Mouse (Mus musculus): Measurements from ENCODE around the gene Rnf148. TPM values are rescaled to one million over a fixed set of nuclear protein-coding genes. Genes with fewer than 3 reads are reported as not detected.

Rnf148 gene
- total RNA-seq (2014; rRNA removed) (0.55 and 0.67 TPM in 2 replicates), polyA plus RNA-seq (2012; rRNA removed) (0.06 TPM in 1 of 2 replicates, not detected in the other)

GRCm38 (mm10) chr6:23655036-23655435 lies at the start of gene Rnf148:
TSS of gene Rnf148 (minus strand) at chr6:23655136.
- WGBS, result 93% methylated on average over 2 of the region's 2 CpGs
- no peak within 1 kb of the TSS for H3K27ac ChIP-seq (replicated peaks; ENCODE audit: insufficient read depth, low read depth, low read length)
- no peak within 1 kb of the TSS for H3K4me3 ChIP-seq (ENCODE audit: insufficient read depth, low read depth, low read length)
- H3K27me3 ChIP-seq (ENCODE audit: control insufficient read depth, insufficient read depth, low read length), result no peaks in the 10 kb centered on the region
- TF ChIP-seq CTCF (IDR thresholded peaks at IDR 0.05; ENCODE audit: low read depth, low read length) (no peak), POLR2A (IDR thresholded peaks at IDR 0.05; ENCODE audit: extremely low read depth, insufficient read depth, low read length) (no peak)
- H3K36me3 ChIP-seq (ENCODE audit: control insufficient read depth, insufficient read depth, low read length), result no peaks in the 10 kb centered on the region
- no peak within 1 kb of the TSS for H3K9ac ChIP-seq (ENCODE audit: low read depth, low read length)
- DNase-seq (ENCODE audit: extremely low read depth, low read depth, low spot score), result no peak
- no peaks in the 10 kb centered on the region for H3K79me2 ChIP-seq (ENCODE audit: control insufficient read depth, insufficient read depth, low read length)
- H3K4me1 ChIP-seq (ENCODE audit: control insufficient read depth, insufficient read depth, low read length), result no peaks in the 10 kb centered on the region

GRCm38 (mm10) chr6:23700879-23701278 lies 45.9 kb upstream of the Rnf148 start:
- no peak overlapping the region for H3K9ac ChIP-seq (ENCODE audit: low read depth, low read length)
- H3K79me2 ChIP-seq (ENCODE audit: control insufficient read depth, insufficient read depth, low read length), result no peaks in the 10 kb centered on the region
- H3K27me3 ChIP-seq (ENCODE audit: control insufficient read depth, insufficient read depth, low read length), result no peaks in the 10 kb centered on the region
- no peak for DNase-seq (ENCODE audit: extremely low read depth, low read depth, low spot score)
- 82% methylated on average over 3 of the region's 3 CpGs for WGBS
- no peak overlapping the region for H3K4me3 ChIP-seq (ENCODE audit: insufficient read depth, low read depth, low read length)
- TF ChIP-seq CTCF (IDR thresholded peaks at IDR 0.05; ENCODE audit: low read depth, low read length), result no peak
- TF ChIP-seq POLR2A (IDR thresholded peaks at IDR 0.05; ENCODE audit: extremely low read depth, insufficient read depth, low read length), result no peak
- H3K27ac ChIP-seq (replicated peaks; ENCODE audit: insufficient read depth, low read depth, low read length), result no peak overlapping the region
- no peaks in the 10 kb centered on the region for H3K4me1 ChIP-seq (ENCODE audit: control insufficient read depth, insufficient read depth, low read length)
- H3K36me3 ChIP-seq (ENCODE audit: control insufficient read depth, insufficient read depth, low read length), result no peaks in the 10 kb centered on the region

- 65% methylated on average over 1 of the region's 1 CpGs for WGBS
- no peaks in the 10 kb centered on the region for H3K79me2 ChIP-seq (ENCODE audit: control insufficient read depth, insufficient read depth, low read length)
- H3K9ac ChIP-seq (ENCODE audit: low read depth, low read length), result no peak overlapping the region
- no peaks in the 10 kb centered on the region for H3K27me3 ChIP-seq (ENCODE audit: control insufficient read depth, insufficient read depth, low read length)
- H3K36me3 ChIP-seq (ENCODE audit: control insufficient read depth, insufficient read depth, low read length), result no peaks in the 10 kb centered on the region
- H3K4me1 ChIP-seq (ENCODE audit: control insufficient read depth, insufficient read depth, low read length), result no peaks in the 10 kb centered on the region
- no peak overlapping the region for H3K27ac ChIP-seq (replicated peaks; ENCODE audit: insufficient read depth, low read depth, low read length)
- TF ChIP-seq POLR2A (IDR thresholded peaks at IDR 0.05; ENCODE audit: extremely low read depth, insufficient read depth, low read length) (no peak), CTCF (IDR thresholded peaks at IDR 0.05; ENCODE audit: low read depth, low read length) (no peak)
- DNase-seq (ENCODE audit: extremely low read depth, low read depth, low spot score), result no peak
- H3K4me3 ChIP-seq (ENCODE audit: insufficient read depth, low read depth, low read length), result no peak overlapping the region
Measured at GRCm38 (mm10) chr6:23678172-23678571, 23.2 kb upstream of the Rnf148 start.

GRCm38 (mm10) chr6:23650205-23650604 lies 4.7 kb downstream of the Rnf148 start, which contains the start of gene Rnf133:
TSS of gene Rnf133 (minus strand) at chr6:23650305.
- DNase-seq (ENCODE audit: extremely low read depth, low read depth, low spot score), result no peak
- Histone ChIP-seq H3K4me3 (ENCODE audit: insufficient read depth, low read depth, low read length) (no peak within 1 kb of the TSS), H3K36me3 (ENCODE audit: control insufficient read depth, insufficient read depth, low read length) (no peaks in the 10 kb centered on the region), H3K4me1 (ENCODE audit: control insufficient read depth, insufficient read depth, low read length) (peaks cover 5% of the 10 kb centered on the region; the same call in 1 of the 2 replicates), H3K27me3 (ENCODE audit: control insufficient read depth, insufficient read depth, low read length) (no peaks in the 10 kb centered on the region), H3K9ac (ENCODE audit: low read depth, low read length) (no peak within 1 kb of the TSS), H3K27ac (replicated peaks; ENCODE audit: insufficient read depth, low read depth, low read length) (no peak within 1 kb of the TSS), H3K79me2 (ENCODE audit: control insufficient read depth, insufficient read depth, low read length) (no peaks in the 10 kb centered on the region)
- 85% methylated on average over 2 of the region's 2 CpGs for WGBS
- TF ChIP-seq CTCF (IDR thresholded peaks at IDR 0.05; ENCODE audit: low read depth, low read length) (no peak), POLR2A (IDR thresholded peaks at IDR 0.05; ENCODE audit: extremely low read depth, insufficient read depth, low read length) (no peak)

GRCm38 (mm10) chr6:23648732-23649131 lies 6.2 kb downstream of the Rnf148 start:
- H3K27me3 ChIP-seq (ENCODE audit: control insufficient read depth, insufficient read depth, low read length), result no peaks in the 10 kb centered on the region
- H3K27ac ChIP-seq (replicated peaks; ENCODE audit: insufficient read depth, low read depth, low read length), result no peak overlapping the region
- H3K79me2 ChIP-seq (ENCODE audit: control insufficient read depth, insufficient read depth, low read length), result no peaks in the 10 kb centered on the region
- no peak for DNase-seq (ENCODE audit: extremely low read depth, low read depth, low spot score)
- peaks cover 8% of the 10 kb centered on the region; the same call in 1 of the 2 replicates for H3K4me1 ChIP-seq (ENCODE audit: control insufficient read depth, insufficient read depth, low read length)
- WGBS, result 80% methylated on average over 8 of the region's 8 CpGs
- no peaks in the 10 kb centered on the region for H3K36me3 ChIP-seq (ENCODE audit: control insufficient read depth, insufficient read depth, low read length)
- TF ChIP-seq POLR2A (IDR thresholded peaks at IDR 0.05; ENCODE audit: extremely low read depth, insufficient read depth, low read length) (no peak), CTCF (IDR thresholded peaks at IDR 0.05; ENCODE audit: low read depth, low read length) (no peak)
- no peak overlapping the region for H3K9ac ChIP-seq (ENCODE audit: low read depth, low read length)
- no peak overlapping the region for H3K4me3 ChIP-seq (ENCODE audit: insufficient read depth, low read depth, low read length)

GRCm38 (mm10) chr6:23647627-23648247 lies 7.2 kb downstream of the Rnf148 start:
- Histone ChIP-seq H3K27me3 (ENCODE audit: control insufficient read depth, insufficient read depth, low read length) (no peaks in the 10 kb centered on the region), H3K4me3 (ENCODE audit: insufficient read depth, low read depth, low read length) (no peak overlapping the region), H3K79me2 (ENCODE audit: control insufficient read depth, insufficient read depth, low read length) (no peaks in the 10 kb centered on the region), H3K36me3 (ENCODE audit: control insufficient read depth, insufficient read depth, low read length) (no peaks in the 10 kb centered on the region), H3K4me1 (ENCODE audit: control insufficient read depth, insufficient read depth, low read length) (peaks cover 8% of the 10 kb centered on the region; the same call in 1 of the 2 replicates), H3K27ac (replicated peaks; ENCODE audit: insufficient read depth, low read depth, low read length) (no peak overlapping the region), H3K9ac (ENCODE audit: low read depth, low read length) (no peak overlapping the region)
- WGBS, result 44% methylated on average over 7 of the region's 7 CpGs
- DNase-seq (ENCODE audit: extremely low read depth, low read depth, low spot score), result peak; percentile 76
- no peak for TF ChIP-seq CTCF (IDR thresholded peaks at IDR 0.05; ENCODE audit: low read depth, low read length)
- TF ChIP-seq POLR2A (IDR thresholded peaks at IDR 0.05; ENCODE audit: extremely low read depth, insufficient read depth, low read length), result no peak
